Mouse (Mus musculus): ENCODE data around the gene Prpf8.

- TF ChIP-seq CTCF (IDR thresholded peaks at IDR 0.05; ENCODE audit: low read depth) = no peak
- TF ChIP-seq EP300 (optimal IDR thresholded peaks at IDR 0.05) = no peak
Observed at GRCm38 (mm10) chr11:75452081-75452480, 34.5 kb upstream of the Prpf8 start.
